Mouse (Mus musculus) midbrain, embryonic 10.5 days (tissue): ENCODE data around the gene Plekho1. TPM values are rescaled to one million over a fixed set of nuclear protein-coding genes. Genes with fewer than 3 reads are reported as not detected.
"Not testable (repeated sequence)": the region's sequence is repeated elsewhere in the genome, so short reads cannot be mapped to it uniquely, and the experiment has no call there.

ENCODE experiments used
- DNase-seq: peaks from one replicate; pipeline ENCODE4 v3.0.0-alpha.2; 2017; ENCODE audit warnings: low spot score
- H3K27ac ChIP-seq: fragments of 300-500 bp; sonication (generic); replicated peaks from 2 replicates; pipeline ENCODE4 v1.5.1; 2016; ENCODE audit warnings: mild to moderate bottlenecking
- H3K27me3 ChIP-seq: fragments of 300-500 bp; sonication (generic); 2 replicates; pipeline ENCODE4 v1.6.1; 2016; ENCODE audit warnings: low read depth, mild to moderate bottlenecking; ENCODE audit not compliant: poor library complexity, severe bottlenecking
- H3K36me3 ChIP-seq: fragments of 300-500 bp; sonication (generic); 2 replicates; pipeline ENCODE4 v1.6.1; 2016; ENCODE audit warnings: mild to moderate bottlenecking, moderate library complexity
- H3K4me1 ChIP-seq: fragments of 300-500 bp; sonication (generic); 2 replicates; pipeline ENCODE4 v1.6.1; 2016
- H3K4me3 ChIP-seq: fragments of 300-500 bp; sonication (generic); 2 replicates; pipeline ENCODE4 v1.5.1; 2016; ENCODE audit warnings: mild to moderate bottlenecking, moderate library complexity
- H3K9me3 ChIP-seq: fragments of 300-500 bp; sonication (generic); replicated peaks from 2 replicates; pipeline ENCODE4 v1.6.1; 2016; ENCODE audit warnings: mild to moderate bottlenecking
- WGBS: fragments of 180-500 bp; shearing (Covaris S2); methylation state at CpG from one replicate; pipeline ENCODE4 v1.1.7; 2016; 5-methylcytosine and 5-hydroxymethylcytosine counted together
- polyA plus RNA-seq: library from polyadenylated mRNA; unstranded; fragments of >200 nt; fragmentation: Nextera tagmentation; extraction: Ambion mirVana; gene quantifications from 2 replicates; pipeline ENCODE4 v1.2.1, GENCODE M21; 2016

Gene Plekho1
- polyA plus RNA-seq, 1 experiment from 2014 or later, result 66.8 TPM

GRCm38 (mm10) chr3:95986984-95987383 is 8.8 kb downstream of the Plekho1 start:
- Histone ChIP-seq H3K9me3 (0 out of 2 replicates have a peak, but pooled peaks cover 6% of the 10 kb centered on the region), H3K4me3 (0 out of 2 replicates have a peak overlapping the region, but pooled peaks have one; percentile 48), H3K27ac (peak overlapping the region; percentile 80), H3K4me1 (peaks cover 42% of the 10 kb centered on the region), H3K36me3 (peaks cover 50% of the 10 kb centered on the region), H3K27me3 (no peaks in the 10 kb centered on the region)
- DNase-seq, result no peak
- WGBS, result 78% methylated on average over 4 of the region's 4 CpGs

- peak overlapping the region; percentile 48 for H3K4me3 ChIP-seq
- DNase-seq, result peak; percentile 77
- peaks cover 37% of the 10 kb centered on the region for H3K4me1 ChIP-seq
- 0 out of 2 replicates have a peak, but pooled peaks cover 6% of the 10 kb centered on the region for H3K9me3 ChIP-seq
- 2% methylated on average over 21 of the region's 21 CpGs for WGBS
- no peaks in the 10 kb centered on the region for H3K27me3 ChIP-seq
- peaks cover 41% of the 10 kb centered on the region for H3K36me3 ChIP-seq
- H3K27ac ChIP-seq, result peak overlapping the region; percentile 80
Observed at GRCm38 (mm10) chr3:95986001-95986622, 9.7 kb downstream of the Plekho1 start.

DNA sequence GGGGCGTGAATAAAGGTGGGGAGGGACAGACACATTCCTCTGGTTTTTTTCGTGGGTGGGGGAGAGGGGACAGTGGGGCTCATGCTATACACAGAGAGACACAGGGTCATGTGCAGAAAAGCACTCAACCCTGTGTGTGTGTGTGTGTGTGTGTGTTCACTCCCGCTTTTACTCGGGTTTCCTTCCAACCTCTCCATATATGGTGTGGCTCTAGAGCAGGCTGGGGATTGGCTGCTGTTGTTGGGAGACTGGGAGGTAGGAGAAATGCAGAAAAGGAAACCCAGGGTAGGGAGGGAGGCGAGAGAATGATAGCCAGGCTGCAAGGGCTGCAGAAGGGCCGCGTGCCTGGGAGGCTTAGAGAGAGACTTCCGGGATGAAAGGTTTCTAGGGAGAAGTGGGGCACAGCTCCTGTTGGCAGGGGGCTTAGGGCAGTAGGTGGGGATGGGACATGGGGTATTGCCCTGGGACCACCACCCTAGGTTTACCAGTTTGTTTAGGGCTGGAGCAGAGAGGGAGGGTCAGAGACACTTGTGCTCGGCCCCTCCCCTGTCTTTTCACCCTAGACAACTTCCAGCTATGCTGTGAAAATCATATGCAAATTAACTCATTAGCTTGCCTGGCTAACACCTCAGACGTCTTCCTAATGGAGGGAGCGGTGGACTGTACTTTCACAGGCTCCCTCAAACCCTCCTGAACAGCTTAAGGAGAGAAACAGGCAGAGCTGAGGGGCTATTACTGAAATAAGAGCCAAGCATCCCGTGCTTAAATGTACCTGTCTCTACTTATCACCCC is 10.4 kb downstream of the Plekho1 start:
- 5% methylated on average over 12 of the region's 12 CpGs for WGBS
- Histone ChIP-seq H3K27ac (peak overlapping the region; percentile 80), H3K4me3 (peak overlapping the region; percentile 48), H3K9me3 (0 out of 2 replicates have a peak, but pooled peaks cover 6% of the 10 kb centered on the region), H3K36me3 (peaks cover 34% of the 10 kb centered on the region), H3K27me3 (no peaks in the 10 kb centered on the region), H3K4me1 (peaks cover 37% of the 10 kb centered on the region)
- peak; percentile 66 for DNase-seq

- WGBS, result 90% methylated on average over 4 of the region's 4 CpGs
- Histone ChIP-seq H3K36me3 (peaks cover under 1% of the 10 kb centered on the region), H3K4me3 (no peak overlapping the region), H3K9me3 (0 out of 2 replicates have a peak, but pooled peaks cover 6% of the 10 kb centered on the region), H3K27ac (no peak overlapping the region), H3K27me3 (no peaks in the 10 kb centered on the region), H3K4me1 (peaks cover 27% of the 10 kb centered on the region)
- DNase-seq, result no peak
Observed at GRCm38 (mm10) chr3:95982129-95982528, 13.7 kb downstream of the Plekho1 start.

DNA sequence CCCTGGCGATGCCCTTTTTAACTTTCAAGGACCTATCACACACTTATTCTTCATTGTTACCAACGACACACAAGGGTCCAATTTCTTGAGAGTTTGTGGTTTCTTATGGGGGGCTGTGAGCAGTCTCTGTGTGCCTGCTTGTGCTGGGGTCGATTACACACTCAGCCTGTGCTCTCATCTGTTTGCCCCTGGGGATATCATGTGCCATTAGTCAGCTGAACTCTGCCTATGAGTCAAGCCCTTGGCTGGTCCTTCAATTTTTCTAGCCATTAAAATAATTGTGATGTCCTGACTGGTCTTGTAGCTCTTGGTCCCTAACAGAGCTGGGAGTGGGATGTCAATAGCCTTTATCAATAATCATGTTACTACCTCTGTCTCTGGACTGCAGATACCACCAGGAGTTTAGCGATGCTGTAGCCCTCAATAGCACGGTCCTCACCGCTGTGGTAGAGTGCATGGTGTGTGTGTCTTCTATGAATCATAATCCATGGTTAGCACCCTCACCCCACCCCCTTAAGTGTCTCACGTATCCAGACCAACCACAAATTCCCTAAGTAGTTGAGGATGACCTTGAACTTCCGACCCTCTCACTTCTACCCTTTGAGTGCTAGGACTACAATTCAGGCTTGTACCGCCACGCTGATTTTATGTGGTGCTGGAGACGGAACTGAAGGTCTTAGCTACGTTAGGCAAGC is 15.4 kb downstream of the Plekho1 start:
- Histone ChIP-seq H3K36me3 (no peaks in the 10 kb centered on the region), H3K27ac (no peak overlapping the region), H3K4me3 (no peak overlapping the region), H3K27me3 (0 out of 2 replicates have a peak, but pooled peaks cover under 1% of the 10 kb centered on the region), H3K9me3 (0 out of 2 replicates have a peak, but pooled peaks cover 6% of the 10 kb centered on the region), H3K4me1 (peaks cover 10% of the 10 kb centered on the region)
- 87% methylated on average over 12 of the region's 12 CpGs for WGBS
- DNase-seq, result no peak

DNA sequence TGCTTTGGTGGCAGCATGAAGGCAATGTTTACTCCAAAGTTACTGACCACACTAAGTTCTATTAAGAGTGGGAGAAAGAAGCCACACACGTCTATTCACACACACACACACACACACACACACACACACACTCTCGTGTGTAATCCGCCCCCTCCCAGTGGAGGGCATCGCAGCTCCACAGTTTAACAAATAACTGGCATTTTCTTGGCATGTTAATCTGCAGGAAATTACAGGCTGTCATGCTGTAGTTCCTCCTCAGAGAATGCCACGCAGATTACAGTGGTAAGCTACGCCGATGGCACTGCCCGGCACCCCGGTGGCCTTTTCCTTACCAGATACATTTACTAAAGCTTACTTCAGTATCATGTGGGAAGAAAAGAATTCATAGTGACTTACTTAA is 17.5 kb downstream of the Plekho1 start:
- Histone ChIP-seq H3K36me3 (no peaks in the 10 kb centered on the region), H3K27ac (no peak overlapping the region), H3K27me3 (peaks cover 22% of the 10 kb centered on the region), H3K4me3 (no peak overlapping the region), H3K9me3 (no peaks in the 10 kb centered on the region), H3K4me1 (peaks cover 7% of the 10 kb centered on the region)
- 91% methylated on average over 9 of the region's 9 CpGs for WGBS
- no peak for DNase-seq

DNA sequence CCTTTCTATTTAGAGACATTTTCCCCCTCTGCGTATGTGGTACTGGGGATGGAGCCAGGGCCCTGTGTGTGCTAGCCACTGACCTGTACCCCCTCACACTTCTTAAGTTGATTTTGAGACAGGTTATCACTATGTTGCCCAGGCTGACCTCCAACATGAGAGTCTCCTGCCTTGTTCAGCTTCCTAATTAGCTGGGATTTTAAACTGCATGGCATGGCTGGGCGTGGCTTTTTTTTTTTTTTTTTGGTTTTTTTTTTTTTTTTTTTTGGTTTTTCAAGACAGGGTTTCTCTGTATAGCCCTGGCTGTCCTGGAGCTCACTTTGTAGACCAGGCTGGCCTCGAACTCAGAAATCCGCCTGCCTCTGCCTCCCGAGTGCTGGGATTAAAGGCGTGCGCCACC is 18.2 kb downstream of the Plekho1 start:
- H3K27ac ChIP-seq, H3K36me3 ChIP-seq, H3K4me3 ChIP-seq, DNase-seq, H3K9me3 ChIP-seq: not testable (repeated sequence)
- WGBS, result 94% methylated on average over 7 of the region's 7 CpGs
- Histone ChIP-seq H3K27me3 (peaks cover 27% of the 10 kb centered on the region), H3K4me1 (peaks cover 14% of the 10 kb centered on the region)

GRCm38 (mm10) chr3:95977079-95977478 is 18.7 kb downstream of the Plekho1 start:
- WGBS, result 68% methylated on average over 3 of the region's 3 CpGs

DNA sequence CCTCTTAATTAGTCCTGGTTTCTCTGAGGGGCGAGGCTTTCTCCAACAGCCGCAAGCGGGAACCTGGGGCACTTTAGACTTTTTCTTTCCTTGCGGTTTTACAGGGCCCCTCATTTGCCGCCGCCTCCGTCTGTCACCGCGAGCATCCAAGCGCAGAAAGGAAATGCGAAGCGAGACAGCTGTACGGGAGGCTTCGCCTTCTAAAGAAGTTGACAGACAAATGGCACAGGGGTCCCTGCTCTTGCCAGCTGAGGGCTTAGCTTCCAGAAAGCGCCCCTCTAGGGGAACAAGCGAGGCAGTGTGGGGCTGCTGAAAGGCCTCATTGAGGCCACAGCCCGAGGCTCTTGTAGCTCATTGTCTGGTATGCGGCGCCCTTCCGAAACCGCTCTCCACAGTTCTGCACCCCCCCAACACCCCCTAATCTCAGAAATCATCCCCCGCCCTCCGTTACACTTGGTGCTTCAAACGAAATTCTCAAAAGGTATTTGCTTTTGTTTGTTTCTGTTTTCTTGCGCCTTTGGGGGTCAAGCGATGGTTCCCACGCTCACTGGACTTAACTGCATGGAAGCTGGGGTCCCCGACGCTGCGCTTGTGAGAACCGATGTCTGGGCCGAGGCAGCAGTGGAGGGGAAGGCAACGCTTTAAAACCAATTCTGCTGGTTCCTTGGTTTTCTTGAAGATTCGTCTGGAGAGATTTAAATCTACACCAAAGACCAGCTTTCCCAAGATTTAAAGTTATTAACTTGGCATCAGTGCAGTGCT is 22.7 kb downstream of the Plekho1 start:
- no peaks in the 10 kb centered on the region for H3K9me3 ChIP-seq
- H3K4me3 ChIP-seq, result peak overlapping the region; percentile 47
- H3K27ac ChIP-seq, result peak overlapping the region; percentile 83
- H3K36me3 ChIP-seq, result no peaks in the 10 kb centered on the region
- peaks cover 40% of the 10 kb centered on the region for H3K27me3 ChIP-seq
- H3K4me1 ChIP-seq, result peaks cover 16% of the 10 kb centered on the region
- 3% methylated on average over 34 of the region's 34 CpGs for WGBS
- DNase-seq, result peak; percentile 75

More at GRCm38 (mm10) chr3:95977079-95977478, 18.7 kb downstream of the Plekho1 start:
- no peak overlapping the region for H3K27ac ChIP-seq
- peaks cover 16% of the 10 kb centered on the region for H3K4me1 ChIP-seq
- H3K9me3 ChIP-seq, result no peaks in the 10 kb centered on the region
- peaks cover 32% of the 10 kb centered on the region for H3K27me3 ChIP-seq
- no peaks in the 10 kb centered on the region for H3K36me3 ChIP-seq
- H3K4me3 ChIP-seq, result no peak overlapping the region
- no peak for DNase-seq

- H3K4me1 ChIP-seq, result peaks cover 16% of the 10 kb centered on the region
- peaks cover 40% of the 10 kb centered on the region for H3K27me3 ChIP-seq
- no peaks in the 10 kb centered on the region for H3K36me3 ChIP-seq
- H3K27ac ChIP-seq, result peak overlapping the region; percentile 83
- H3K4me3 ChIP-seq, result peak overlapping the region; percentile 47
- DNase-seq, result no peak
- no peaks in the 10 kb centered on the region for H3K9me3 ChIP-seq
- 81% methylated on average over 12 of the region's 12 CpGs for WGBS
Observed at GRCm38 (mm10) chr3:95972251-95972872, 23.4 kb downstream of the Plekho1 start.

DNA sequence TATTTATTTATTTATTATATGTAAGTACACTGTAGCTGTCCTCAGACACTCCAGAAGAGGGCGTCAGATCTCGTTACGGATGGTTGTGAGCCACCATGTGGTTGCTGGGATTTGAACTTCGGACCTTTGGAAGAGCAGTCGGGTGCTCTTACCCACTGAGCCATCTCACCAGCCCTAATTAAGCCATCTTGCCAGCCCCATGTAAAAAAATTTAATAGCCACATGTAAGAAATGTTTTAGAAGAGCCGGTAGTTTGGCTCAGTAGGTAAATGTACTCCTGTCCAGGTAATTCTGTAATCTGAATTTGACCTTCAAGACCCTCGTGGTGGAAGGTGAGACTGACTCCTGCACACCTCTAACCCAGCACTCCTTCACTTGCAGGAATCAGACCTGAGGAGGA is 25.1 kb downstream of the Plekho1 start:
- not testable (repeated sequence) for H3K36me3 ChIP-seq, H3K4me3 ChIP-seq, H3K27ac ChIP-seq, H3K9me3 ChIP-seq, DNase-seq
- peaks cover 40% of the 10 kb centered on the region for H3K27me3 ChIP-seq
- H3K4me1 ChIP-seq, result peaks cover 19% of the 10 kb centered on the region
- 55% methylated on average over 7 of the region's 7 CpGs for WGBS

GRCm38 (mm10) chr3:95969277-95969676 is 26.5 kb downstream of the Plekho1 start:
- H3K36me3 ChIP-seq, result no peaks in the 10 kb centered on the region
- no peaks in the 10 kb centered on the region for H3K9me3 ChIP-seq
- peaks cover 29% of the 10 kb centered on the region for H3K27me3 ChIP-seq
- no peak for DNase-seq
- H3K4me1 ChIP-seq, result peaks cover 19% of the 10 kb centered on the region
- no peak overlapping the region for H3K4me3 ChIP-seq
- WGBS, result 84% methylated on average over 1 of the region's 1 CpGs
- H3K27ac ChIP-seq, result no peak overlapping the region
